Mouse (Mus musculus) layer of hippocampus, postnatal 25 days (tissue): ENCODE data around the gene Tmem167b. TPM values are rescaled to one million over a fixed set of nuclear protein-coding genes. Genes with fewer than 3 reads are reported as not detected.
A peak's percentile ranks its signal among the peaks of the same experiment; 100 is the strongest.

Source experiments
- DNase-seq, 2 experiments: peaks; one replicate each; pipeline ENCODE4 v3.0.0; 2022; ENCODE audit warnings: mixed read lengths in 2 of 2, low spot score in 1 of 2; ENCODE audit errors: extremely low spot score in 1 of 2
- microRNA-seq, 2 experiments: library from miRNA; unstranded; fragments of <30 nt; microRNA quantifications; one replicate each; pipeline ENCODE4 v1.2.0; 2021
- total RNA-seq, 2 experiments: library from RNA; stranded (reverse); gene quantifications; 2 replicates each; pipeline ENCODE4 v1.2.3; 2021

The Tmem167b gene
- total RNA-seq, 2 experiments from 2014 or later = 49.6 to 54.1 TPM

DNA sequence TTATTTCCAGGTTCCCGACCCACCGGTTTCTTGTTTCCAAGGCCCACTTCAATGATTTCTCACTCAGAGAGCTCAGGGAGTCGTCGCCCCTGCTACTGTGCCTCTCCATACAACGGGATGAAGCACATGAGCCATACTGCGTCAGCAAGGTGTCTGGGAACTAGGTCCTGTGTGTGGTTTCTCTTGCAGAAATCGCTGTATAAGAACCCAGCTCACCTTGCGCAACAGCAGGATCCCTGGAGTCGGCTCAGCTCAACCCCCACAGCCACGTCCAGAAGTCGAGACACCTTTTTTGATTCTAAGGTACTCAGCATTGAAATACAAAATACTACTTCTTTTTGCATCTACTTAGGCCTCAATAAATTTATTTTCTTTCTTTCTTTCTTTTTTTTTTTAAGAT, 20.0 kb downstream of the Tmem167b start:
- DNase-seq = no peak

DNA sequence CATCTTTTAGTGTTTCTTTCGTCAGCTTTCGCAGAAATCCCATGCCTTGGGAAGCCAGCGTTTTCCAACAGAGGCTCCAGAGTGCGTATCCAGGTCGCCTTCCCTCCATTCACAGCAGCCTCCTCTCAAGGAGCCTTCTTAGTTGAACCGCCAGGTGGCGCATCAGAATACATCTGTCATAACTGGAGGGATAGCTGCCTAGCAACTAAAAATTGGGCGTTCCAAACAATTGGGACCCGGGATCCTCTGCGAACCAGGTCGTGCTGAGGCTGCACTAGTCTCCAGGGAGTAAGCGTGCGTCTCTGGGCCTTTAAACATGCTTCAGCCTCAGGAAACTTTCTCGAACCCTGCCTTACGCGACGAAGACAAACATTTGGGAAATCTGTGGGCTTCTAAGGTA, 25.0 kb downstream of the Tmem167b start:
- peak; percentile 73 to 87 for DNase-seq

DNA sequence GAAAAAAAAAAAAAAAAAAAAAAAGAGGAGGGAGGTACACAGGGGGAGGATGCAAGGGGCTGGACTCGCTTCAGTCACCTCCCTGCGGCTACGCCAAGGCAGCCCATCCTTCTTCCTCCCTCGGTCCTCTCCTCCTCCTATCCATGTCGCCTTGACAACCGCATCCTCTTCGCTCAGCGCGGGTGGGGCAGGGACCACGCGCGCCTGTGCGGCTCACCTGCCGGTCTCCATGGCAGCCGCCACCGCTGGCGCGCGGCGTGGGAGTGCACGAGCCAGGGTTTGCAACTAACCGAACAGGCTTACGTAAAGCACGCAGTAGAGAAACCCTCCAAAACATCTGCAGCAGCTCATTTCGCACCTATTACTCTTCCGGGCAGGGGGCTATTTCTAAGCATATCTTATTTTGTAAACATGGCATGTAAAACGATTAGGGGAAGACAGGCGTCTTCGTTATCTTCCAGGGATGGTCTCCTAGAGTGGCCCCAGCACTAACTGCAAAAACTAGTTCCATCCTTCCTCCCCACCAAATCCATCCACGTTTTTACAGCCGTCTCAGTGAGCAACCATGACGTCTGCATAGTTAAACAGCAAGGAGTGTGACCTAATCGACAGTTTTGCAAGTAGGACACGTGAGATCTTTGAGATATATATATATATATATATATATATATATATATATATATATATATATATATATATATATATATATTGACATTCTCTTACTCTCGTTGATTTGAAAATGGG, 25.6 kb downstream of the Tmem167b start, which contains the start of gene 5330417C22Rik:
TSS of gene 5330417C22Rik (minus strand) at position 20 of the 744 bp plus-strand sequence.
- DNase-seq = peak; percentile 61 to 70

DNA sequence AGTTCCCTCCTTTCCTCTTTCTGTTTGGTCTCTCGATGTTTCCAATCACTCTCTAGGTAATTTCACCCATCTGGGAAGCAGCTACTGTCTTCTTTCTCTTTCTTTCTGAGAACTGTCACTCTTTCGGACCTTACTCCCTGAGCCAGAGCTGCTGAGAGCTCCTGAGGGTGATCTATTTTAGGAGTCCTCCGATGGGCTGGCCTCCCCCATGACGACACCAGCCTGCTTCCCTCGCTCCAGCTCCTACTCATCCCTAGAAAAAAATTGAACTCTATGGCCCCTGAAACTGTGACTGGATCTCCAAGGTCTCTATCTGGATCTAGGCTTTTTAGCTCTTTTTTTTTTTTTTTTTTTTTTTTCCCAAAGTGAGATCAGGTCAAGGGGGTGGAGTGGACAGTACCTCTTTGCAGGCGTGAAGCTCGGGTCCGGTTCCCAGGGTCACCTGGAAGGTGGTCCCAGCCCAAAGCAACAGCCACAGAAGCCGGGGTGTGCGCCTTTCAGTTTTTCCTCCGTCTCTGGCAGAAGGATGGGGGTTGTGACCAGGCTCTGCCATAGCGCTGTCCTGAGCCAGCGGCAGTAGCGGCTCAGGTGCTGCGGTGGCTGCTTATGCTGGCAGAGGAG, 26.3 kb downstream of the Tmem167b start:
- no peak for DNase-seq

DNA sequence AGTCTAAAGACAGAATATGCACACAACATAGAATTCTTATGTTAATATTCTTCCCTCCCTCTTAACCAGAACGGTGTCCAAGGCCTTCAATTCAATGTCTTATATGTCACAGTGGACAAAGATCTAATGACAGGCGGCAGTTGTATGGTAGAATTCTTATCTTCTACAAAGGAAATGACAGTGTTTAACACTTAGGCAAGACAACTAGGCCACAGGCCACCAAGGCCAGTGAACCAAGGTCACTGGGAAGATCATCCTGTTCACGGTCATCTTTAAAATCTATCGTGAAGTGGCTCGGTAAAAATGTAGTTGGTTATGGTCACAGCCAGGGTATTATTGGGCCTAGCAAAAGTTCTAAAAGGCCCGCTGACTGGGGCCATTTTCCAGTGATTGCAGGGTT, 28.3 kb downstream of the Tmem167b start, which contains the start of gene 1700013F07Rik:
TSS of gene 1700013F07Rik (plus strand) at position 200 of the 400 bp plus-strand sequence.
- no peak for DNase-seq

DNA sequence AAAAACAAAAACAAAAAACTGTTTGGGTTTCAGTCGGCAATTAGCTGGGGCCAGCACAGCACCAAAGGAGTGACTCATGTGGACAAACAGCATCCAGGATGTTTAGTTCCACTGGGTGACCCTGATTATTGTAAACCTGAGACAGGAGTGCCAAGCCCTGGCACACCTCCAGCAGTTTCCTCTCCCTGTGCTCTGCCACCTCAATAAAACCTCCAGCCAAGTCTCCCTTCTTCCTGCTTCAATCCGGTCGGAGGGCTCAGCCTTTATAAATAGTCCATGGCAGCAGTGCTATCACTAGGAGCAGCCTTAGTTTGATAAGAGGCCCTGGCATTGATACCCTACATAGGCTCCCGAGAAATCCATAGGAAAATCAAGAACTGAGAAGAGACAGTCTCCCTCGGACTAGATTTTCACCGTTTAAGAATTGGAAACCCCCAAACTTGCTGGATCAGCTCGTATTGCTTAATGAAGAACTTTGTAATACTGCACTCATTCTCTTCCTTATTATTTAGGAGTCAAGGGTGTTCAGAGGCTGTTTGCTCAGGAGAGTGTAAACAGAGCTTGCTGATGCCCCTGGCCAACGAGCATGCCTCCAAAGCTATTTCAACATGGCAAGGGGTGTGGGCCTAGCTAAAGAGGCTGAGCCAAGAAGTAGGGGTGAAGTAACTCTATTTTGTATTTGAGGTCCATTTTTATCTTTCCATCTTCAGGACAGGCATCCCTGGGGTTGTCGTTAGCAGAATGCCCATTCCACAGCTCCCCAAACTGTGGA, 29.0 kb downstream of the Tmem167b start:
- no peak for DNase-seq

DNA sequence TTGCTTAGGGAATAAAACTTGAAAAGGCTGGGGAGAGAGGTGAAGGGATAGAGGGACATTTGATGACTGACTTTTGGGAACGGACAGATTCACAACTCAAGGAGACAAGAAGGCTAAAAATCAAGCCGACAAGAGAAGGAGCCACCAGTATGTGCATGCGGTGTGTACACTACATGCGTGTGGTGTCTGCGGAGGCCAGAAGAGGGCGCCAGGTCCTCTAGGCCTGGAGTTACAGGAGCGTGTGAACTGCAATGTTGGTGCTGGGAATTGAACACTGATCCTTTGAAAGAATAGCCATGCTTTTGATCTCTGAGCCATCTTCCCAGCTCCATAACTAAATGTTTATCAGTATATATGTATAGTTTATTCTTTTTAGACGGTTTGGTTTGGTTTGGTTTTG, 33.8 kb downstream of the Tmem167b start:
- no peak for DNase-seq

DNA sequence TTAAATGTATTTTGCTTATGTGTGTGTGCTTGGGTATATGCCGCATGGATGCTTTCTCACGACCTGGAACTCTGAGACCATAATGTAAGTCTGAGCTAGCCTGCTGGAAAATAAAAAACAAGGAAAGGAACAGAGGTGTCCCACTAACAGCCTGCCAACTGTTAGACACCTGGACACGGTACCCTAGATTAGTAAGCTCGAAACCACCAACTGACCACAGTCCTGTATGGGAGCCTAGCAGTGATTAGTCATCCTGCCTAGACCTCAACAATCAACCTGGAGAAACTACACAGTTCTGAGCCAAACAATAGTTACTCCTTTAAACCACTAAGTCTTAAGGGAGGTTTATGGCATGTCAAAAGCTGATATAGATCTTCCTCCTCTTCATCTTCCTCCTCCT, 38.9 kb downstream of the Tmem167b start:
- no peak for DNase-seq

DNA sequence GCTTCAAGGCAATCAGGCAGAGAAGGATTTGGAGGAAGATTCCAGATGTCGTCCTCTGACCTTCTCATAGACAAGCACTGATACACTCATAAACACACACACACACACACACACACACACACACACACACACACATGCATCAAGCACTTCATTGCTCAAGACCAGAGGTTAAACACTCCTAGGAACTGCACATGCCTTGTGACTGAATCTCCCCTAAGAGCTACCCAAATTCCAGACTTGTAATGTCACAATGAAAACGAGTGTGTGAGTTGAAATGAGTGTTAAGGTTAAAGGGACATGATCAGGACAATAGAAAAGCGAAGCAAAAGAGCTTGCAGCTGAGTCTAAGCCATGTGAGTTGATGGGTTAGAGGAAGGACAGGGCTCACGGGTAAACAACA, 44.0 kb downstream of the Tmem167b start:
- no peak for DNase-seq

DNA sequence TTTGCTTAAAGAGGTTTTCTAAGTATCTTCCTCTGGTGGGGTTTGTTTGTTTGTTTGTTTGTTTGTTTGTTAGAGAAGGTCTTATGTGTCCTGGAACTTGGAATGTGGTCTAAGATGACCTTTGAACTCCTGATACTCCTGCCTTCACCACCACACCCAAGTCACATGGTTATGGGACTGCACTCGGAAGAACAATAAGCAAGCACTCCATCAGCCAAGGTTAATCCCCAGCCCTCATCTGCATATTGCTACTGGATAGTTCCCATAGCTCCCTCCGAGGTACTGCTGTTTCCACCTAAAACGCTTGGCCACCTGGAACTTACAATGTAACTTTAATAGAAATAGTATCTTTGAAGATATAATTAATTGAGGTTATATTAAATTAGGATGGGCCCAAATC, 48.8 kb downstream of the Tmem167b start:
- DNase-seq = no peak

DNA sequence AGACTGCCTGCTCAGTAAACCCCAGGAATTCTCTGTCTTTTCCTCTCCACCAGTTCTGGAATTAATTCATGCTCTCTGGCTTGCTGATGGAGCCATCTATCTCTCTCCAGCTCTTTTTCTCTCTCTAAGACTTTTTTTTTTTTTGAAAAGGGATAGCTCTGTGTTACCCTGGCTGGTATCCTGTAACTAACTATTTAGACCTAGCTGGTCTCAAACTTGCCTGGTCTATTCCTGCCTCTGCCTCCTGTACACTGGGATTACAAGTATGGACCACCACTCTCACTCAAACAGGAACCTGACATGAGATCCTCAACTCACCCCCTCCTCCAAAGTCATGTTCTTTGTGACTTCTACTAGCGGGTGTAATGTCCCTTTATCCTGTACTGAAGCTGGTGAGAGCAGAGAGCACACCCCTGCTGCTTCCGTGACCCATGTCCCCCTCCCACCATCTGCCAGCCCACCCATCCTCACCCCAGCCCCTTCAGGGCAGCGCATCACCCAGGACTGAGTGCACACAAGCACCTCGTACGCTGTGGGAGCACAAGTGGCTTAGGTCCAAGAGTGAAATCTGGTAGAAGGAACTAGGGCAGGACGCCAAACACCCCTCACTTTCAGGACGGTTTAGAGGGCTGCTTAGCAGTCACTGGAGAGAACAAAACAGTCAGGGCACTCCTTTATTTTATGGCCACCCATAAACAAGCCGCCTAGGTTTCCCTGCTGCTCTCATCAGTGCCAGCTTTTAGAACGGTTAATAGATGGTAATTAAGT, 51.4 kb downstream of the Tmem167b start:
- peak in 1 of 2 experiments; percentile 34 for DNase-seq

DNA sequence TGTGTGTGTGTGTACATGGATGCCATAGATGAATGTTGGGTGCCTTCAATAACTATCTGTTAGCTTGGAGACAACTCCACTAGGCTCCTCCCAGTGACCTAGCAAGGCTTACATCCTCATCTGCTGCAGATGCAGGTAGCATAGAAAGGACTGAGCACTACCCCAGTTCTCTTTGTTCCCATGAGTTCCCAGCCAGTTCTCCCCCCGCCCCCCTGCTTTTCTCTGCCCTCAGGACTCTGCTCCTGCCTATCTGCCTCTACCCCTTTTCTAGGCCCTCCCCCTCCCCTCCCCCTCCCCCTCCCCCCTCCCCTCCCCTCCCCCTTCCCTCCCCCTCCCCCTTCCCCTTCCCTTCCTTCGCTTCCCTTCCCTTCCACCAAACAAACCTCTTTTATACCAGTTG, 52.1 kb downstream of the Tmem167b start:
- DNase-seq = no peak

DNA sequence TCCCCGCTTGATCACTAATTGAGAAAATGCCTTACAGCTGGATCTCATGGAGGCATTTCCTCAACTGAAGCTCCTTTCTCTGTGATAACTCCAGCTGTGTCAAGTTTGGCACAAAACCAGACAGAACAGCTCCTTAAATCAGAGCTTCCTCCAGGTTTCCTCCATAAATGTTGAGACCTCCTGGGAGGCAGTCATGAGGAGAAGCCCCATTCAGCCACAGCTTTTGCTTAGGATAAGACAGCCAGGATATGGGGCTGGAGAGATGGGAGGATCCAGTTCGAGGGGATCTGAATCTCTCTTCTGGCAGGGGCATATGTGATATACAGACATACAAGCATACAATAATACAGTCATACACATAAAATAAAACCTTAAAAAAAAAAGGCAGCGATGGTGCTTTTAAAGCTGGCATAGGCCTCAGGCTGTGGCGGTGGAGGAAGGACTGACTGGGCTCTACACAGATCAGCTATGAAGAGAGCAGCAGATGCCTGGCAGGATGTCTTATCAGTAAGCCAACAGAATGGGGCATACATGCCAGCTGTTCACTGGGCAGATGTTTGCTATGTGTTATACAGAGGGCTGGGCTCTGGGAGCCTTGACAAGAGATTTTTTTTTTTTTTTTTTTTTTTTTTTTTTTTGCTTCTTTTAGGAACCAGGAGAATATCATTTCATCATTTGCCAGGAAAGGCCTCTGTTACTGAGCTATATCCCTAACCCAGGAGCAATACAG, 53.4 kb downstream of the Tmem167b start:
- no peak for DNase-seq

Small RNA genes within 50 kb of the gene (microRNA-seq; reads per million reads assigned to microRNA genes)
- gene Gm22860 = 0 reads per million in 2 experiments

Other genes with a start within 250 kb of the Tmem167b start
- 1 to 10 TPM in 1 of 2 experiments, under 1 TPM in 1; 0.49 to 1.1 TPM for gene Mybphl, start 197.6 kb downstream of the Tmem167b start, total RNA-seq
- gene Psrc1, start 178.6 kb downstream of the Tmem167b start, total RNA-seq = 10 to 100 TPM; 15.5 to 17.3 TPM
- 100 to 1,000 TPM; 172 to 199 TPM for gene Celsr2, start 146.9 kb downstream of the Tmem167b start, total RNA-seq
- gene Sars, start 117.3 kb downstream of the Tmem167b start, total RNA-seq = 100 to 1,000 TPM; 187 to 207 TPM
- 1 to 10 TPM in 1 of 2 experiments, under 1 TPM in 1; 0.98 to 2.4 TPM for gene 1700013F07Rik, start 28.3 kb downstream of the Tmem167b start, total RNA-seq
- gene 5330417C22Rik, start 25.9 kb downstream of the Tmem167b start, total RNA-seq = 10 to 100 TPM; 24.2 to 27.8 TPM
- gene Taf13, start 9.2 kb upstream of the Tmem167b start, total RNA-seq = 10 to 100 TPM; 25.6 to 29.0 TPM
- gene Wdr47, start 28.8 kb upstream of the Tmem167b start, total RNA-seq = 100 to 1,000 TPM; 130 to 139 TPM
- gene Clcc1, start 91.4 kb upstream of the Tmem167b start, total RNA-seq = 10 to 100 TPM; 27.0 to 31.0 TPM
- 10 to 100 TPM; 17.8 to 17.9 TPM for gene Gpsm2, start 159.8 kb upstream of the Tmem167b start, total RNA-seq
- not detected for gene Aknad1, start 177.2 kb upstream of the Tmem167b start, total RNA-seq